In genomic region chr5:77067321-77067720, GRCm38 (mm10) we compare ENCODE assay signal across 11 mouse cellular contexts.
"Had no signal": no experiment of that assay in that cellular context is flagged by ENCODE, and none has a peak within 500 bp of the region (broad histone marks: within the 10 kb centered on the region; RNA-seq: fewer than 3 reads in every experiment).

No protein-coding gene starts in this region.

- DNase-seq: forebrain, postnatal 0 days; gastrocnemius, postnatal 14 days; gastrocnemius, postnatal 36 days; heart, adult 11 months; heart, adult 2 months; kidney, adult 11 months; kidney, adult 2 months; kidney, adult 9 months; kidney, postnatal 14 days; kidney, postnatal 36 days; liver had no signal
